Mouse (Mus musculus) neural tube, embryonic 11.5 days (tissue): ENCODE measurements around the gene Exosc10. TPM values are rescaled to one million over a fixed set of nuclear protein-coding genes. Genes with fewer than 3 reads are reported as not detected.

Experiments used
- ATAC-seq: fragments of 200-750 bp; cut with Nextera tagmentation; 2 replicates; pipeline ENCODE4 v1.8.0; 2017; ENCODE audit warnings: moderate number of reproducible peaks, mild to moderate bottlenecking, moderate TSS enrichment, moderate library complexity; ENCODE audit not compliant: insufficient read depth, low FRiP score, low TSS enrichment
- DNase-seq: peaks from one replicate; pipeline ENCODE4 v3.0.0-alpha.2; 2015; ENCODE audit warnings: low spot score
- H3K27ac ChIP-seq: fragments of 300-500 bp; sonication (generic); 2 replicates; pipeline ENCODE4 v1.5.1; 2014; ENCODE audit warnings: low read depth, mild to moderate bottlenecking, low read length
- H3K27me3 ChIP-seq: fragments of 300-500 bp; sonication (generic); 2 replicates; pipeline ENCODE4 v1.6.1; 2014; ENCODE audit warnings: mild to moderate bottlenecking, low read length, mixed read lengths; ENCODE audit not compliant: control insufficient read depth, insufficient read depth
- H3K36me3 ChIP-seq: fragments of 300-500 bp; sonication (generic); 2 replicates; pipeline ENCODE4 v1.6.1; 2014; ENCODE audit warnings: mild to moderate bottlenecking, low read length, moderate library complexity, mixed read lengths; ENCODE audit not compliant: control insufficient read depth, insufficient read depth
- H3K4me1 ChIP-seq: fragments of 300-500 bp; sonication (generic); 2 replicates; pipeline ENCODE4 v1.6.1; 2014; ENCODE audit warnings: low read length, mixed read lengths; ENCODE audit not compliant: control insufficient read depth, insufficient read depth
- H3K4me2 ChIP-seq: fragments of 300-500 bp; sonication (generic); 2 replicates; pipeline ENCODE4 v1.6.1; 2014; ENCODE audit warnings: low read depth, mild to moderate bottlenecking, moderate library complexity
- H3K4me3 ChIP-seq: fragments of 300-500 bp; sonication (generic); 2 replicates; pipeline ENCODE4 v1.5.1; 2014; ENCODE audit warnings: low read depth, low read length
- H3K9ac ChIP-seq: fragments of 300-500 bp; sonication (generic); 2 replicates; pipeline ENCODE4 v1.6.1; 2014; ENCODE audit warnings: mild to moderate bottlenecking, low read length
- H3K9me3 ChIP-seq: fragments of 300-500 bp; sonication (generic); 2 replicates; pipeline ENCODE4 v1.6.1; 2016; ENCODE audit warnings: low read length; ENCODE audit not compliant: control insufficient read depth
- WGBS: fragments of 180-500 bp; shearing (Covaris S2); extraction: QIAGEN DNeasy Blood & Tissue Kit; methylation state at CpG from one replicate; pipeline ENCODE4 v1.1.7; 2014; 5-methylcytosine and 5-hydroxymethylcytosine counted together
- polyA plus RNA-seq: library from polyadenylated mRNA; unstranded; fragments of >200 nt; fragmentation: Nextera tagmentation; extraction: Ambion mirVana; gene quantifications from 2 replicates; pipeline ENCODE4 v1.2.1, GENCODE M21; 2014

Exosc10 gene
- polyA plus RNA-seq, 1 experiment from 2014 or later = 102 TPM

DNA sequence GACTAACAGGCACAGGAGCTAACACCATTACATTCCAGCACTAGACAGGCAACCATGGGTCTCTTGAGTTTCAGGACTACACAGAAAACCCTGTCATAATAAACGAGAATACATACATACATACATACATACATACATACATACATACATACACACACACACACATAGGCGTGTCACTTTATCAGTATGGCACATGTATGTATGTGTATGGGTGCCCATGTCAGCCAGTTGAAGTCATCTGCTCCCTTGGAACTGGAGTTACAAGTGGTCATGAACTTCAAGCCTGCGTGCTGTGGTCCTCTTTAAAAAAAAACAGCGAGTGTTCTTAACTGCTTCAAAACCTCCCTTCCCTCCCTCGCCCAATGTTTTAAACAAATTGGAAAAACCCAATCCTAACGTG is 463 bp upstream of the Exosc10 start:
- Histone ChIP-seq H3K9ac (peak overlapping the region; percentile 89), H3K27ac (no peak overlapping the region; the same call in 1 of the 2 replicates), H3K9me3 (no peaks in the 10 kb centered on the region), H3K36me3 (peaks cover 31% of the 10 kb centered on the region), H3K4me1 (no peaks in the 10 kb centered on the region), H3K4me3 (peak overlapping the region; percentile 67), H3K4me2 (peak overlapping the region; percentile 65), H3K27me3 (no peaks in the 10 kb centered on the region)
- no peak for DNase-seq
- ATAC-seq = no peak; the same call in 1 of the 2 replicates
- WGBS = 32% methylated on average over 6 of the region's 6 CpGs

DNA sequence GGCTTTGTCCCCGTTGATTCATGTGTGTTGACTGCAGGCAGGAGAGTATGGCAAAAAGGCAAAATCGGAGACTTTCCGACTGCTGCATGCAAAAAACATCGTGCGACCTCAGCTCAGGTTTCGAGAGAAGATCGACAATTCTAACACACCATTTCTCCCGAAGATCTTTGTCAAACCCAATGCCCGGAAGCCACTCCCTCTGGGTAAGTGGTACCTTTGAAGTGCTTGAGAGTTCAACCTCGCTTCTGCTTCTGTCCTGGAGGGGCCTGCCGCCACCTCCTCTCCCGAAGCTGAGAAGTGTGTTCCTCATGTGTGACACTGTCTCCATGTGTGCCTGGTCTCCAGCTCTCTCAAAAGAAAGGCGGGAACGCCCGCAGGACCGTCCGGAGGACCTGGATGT is 4.4 kb downstream of the Exosc10 start:
- Histone ChIP-seq H3K4me2 (no peak overlapping the region), H3K27me3 (no peaks in the 10 kb centered on the region), H3K36me3 (peaks cover 50% of the 10 kb centered on the region), H3K4me3 (no peak overlapping the region), H3K9ac (no peak overlapping the region), H3K9me3 (no peaks in the 10 kb centered on the region), H3K27ac (no peak overlapping the region), H3K4me1 (no peaks in the 10 kb centered on the region)
- 94% methylated on average over 17 of the region's 17 CpGs for WGBS
- ATAC-seq = no peak
- DNase-seq = no peak

DNA sequence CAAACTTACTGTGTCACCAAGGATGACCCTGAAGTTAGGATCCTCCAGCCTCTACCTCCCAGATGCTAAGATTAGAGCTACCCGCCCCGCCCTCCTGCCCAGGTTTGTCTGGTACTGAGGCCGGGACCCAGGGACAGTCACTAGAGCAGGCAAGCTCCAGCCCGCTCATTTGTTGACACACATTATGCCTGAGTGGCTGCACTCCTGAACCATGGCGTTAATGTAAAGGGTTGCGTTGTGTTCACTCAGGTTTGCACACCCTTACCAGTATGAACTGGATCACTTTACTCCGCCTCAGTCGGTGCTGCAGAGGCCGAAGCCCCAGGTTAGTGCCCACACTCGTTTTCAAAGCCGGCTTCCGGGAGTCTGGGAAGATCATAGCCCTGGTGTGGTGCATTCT is 5.4 kb downstream of the Exosc10 start:
- Histone ChIP-seq H3K4me3 (no peak overlapping the region), H3K4me1 (no peaks in the 10 kb centered on the region), H3K9me3 (no peaks in the 10 kb centered on the region), H3K27me3 (no peaks in the 10 kb centered on the region), H3K36me3 (peaks cover 53% of the 10 kb centered on the region), H3K4me2 (no peak overlapping the region), H3K27ac (no peak overlapping the region), H3K9ac (no peak overlapping the region)
- ATAC-seq (no peak), DNase-seq (no peak)
- WGBS = 94% methylated on average over 12 of the region's 12 CpGs

DNA sequence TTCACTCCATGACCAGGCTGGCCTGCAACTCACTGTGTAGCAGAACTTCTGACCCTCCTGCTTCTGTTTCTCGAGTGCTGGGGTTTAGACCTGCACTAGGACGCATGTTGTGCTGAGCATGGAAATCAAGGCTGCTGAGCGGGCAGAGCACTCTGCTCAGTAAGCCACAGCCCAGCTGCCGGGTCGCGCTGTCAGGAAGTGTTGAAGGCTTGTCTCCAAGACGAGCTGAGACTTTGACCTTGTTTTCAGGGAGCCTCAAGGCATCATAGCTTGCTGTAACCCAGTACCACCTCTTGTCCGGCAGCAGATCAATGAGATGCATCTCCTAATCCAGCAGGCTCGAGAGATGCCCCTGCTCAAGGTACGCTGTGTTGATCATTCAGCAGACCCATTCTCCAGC is 11.9 kb downstream of the Exosc10 start:
- 90% methylated on average over 10 of the region's 10 CpGs for WGBS
- Histone ChIP-seq H3K4me2 (no peak overlapping the region), H3K27ac (no peak overlapping the region), H3K9me3 (no peaks in the 10 kb centered on the region), H3K4me3 (no peak overlapping the region), H3K4me1 (no peaks in the 10 kb centered on the region), H3K9ac (no peak overlapping the region), H3K27me3 (no peaks in the 10 kb centered on the region), H3K36me3 (peaks cover 56% of the 10 kb centered on the region)
- ATAC-seq = no peak
- DNase-seq = no peak

DNA sequence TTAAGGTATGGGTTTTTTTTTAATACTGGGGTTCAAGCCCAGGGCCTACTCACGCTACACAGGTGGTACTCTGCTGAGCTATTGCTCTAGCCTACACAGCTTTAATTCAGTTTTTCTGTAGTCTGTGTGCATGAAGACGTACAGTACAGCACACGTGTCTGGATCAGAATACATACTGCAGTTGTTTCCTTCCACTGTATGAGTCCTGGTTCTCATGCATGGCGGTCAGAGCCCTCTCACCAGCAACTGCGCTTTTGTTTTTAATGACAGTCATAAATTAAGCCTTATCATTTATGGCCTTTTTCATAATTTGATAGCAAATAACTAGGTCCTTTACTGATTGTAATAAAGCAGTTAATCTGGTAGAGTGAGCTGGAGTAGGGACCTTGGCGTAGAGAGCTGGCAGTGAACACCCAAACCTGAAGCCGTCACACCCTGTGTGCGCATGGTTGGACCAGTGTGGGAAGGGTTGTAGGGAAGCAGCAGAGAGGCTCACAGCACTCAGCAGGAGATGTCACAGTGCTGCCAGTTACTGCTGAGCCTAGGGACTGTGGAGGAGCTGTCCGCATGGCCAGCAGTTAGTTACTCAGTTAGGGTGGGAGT is 12.6 kb downstream of the Exosc10 start:
- Histone ChIP-seq H3K27ac (no peak overlapping the region), H3K4me3 (no peak overlapping the region), H3K4me2 (no peak overlapping the region), H3K27me3 (no peaks in the 10 kb centered on the region), H3K9ac (no peak overlapping the region), H3K36me3 (peaks cover 54% of the 10 kb centered on the region), H3K4me1 (no peaks in the 10 kb centered on the region), H3K9me3 (no peaks in the 10 kb centered on the region)
- 97% methylated on average over 9 of the region's 9 CpGs for WGBS
- ATAC-seq (no peak), DNase-seq (no peak)

DNA sequence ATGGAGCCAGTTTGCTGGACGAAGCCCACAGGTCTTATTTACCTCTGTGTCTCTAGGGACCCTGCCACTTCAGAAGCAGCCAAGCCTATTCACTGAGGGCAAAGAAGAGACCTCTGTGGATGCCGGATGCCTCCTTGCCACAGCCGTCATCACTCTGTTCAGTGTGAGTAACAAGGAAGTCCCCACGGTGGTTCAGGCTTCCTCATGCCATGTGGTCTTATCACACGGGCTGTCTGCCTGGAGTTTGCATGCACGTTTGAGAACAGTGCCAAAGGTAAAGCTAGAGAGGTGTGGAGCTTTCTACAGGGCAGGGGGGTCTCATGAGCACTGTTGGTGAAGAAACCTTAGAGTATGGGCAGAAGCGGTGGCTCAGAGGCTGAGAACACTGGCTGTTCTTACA is 15.0 kb downstream of the Exosc10 start:
- no peaks in the 10 kb centered on the region for H3K4me1 ChIP-seq
- WGBS = 93% methylated on average over 7 of the region's 7 CpGs
- peaks cover 52% of the 10 kb centered on the region for H3K36me3 ChIP-seq
- no peak for ATAC-seq
- H3K9ac ChIP-seq = no peak overlapping the region
- no peaks in the 10 kb centered on the region for H3K27me3 ChIP-seq
- H3K27ac ChIP-seq = no peak overlapping the region
- H3K4me3 ChIP-seq = no peak overlapping the region
- no peak overlapping the region for H3K4me2 ChIP-seq
- no peaks in the 10 kb centered on the region for H3K9me3 ChIP-seq
- no peak for DNase-seq

DNA sequence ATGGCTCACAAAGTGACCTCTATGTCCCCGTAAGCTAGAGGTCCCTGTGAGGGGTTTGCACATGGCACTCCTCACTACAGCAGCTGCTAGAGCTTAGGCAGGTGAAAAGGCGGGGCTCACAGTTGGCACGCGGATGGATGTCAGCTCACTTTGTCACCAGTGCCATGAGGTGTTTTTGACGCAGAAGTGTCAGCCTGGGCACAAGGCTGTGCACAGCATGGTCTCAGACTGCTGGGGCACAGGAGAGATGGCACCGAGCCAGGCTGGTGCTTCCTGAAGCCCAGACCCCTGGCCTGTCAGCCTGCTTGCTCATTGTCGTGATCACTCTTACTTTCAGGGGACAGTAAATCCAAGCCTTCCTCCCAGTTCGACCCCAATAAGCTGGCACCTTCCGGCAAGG is 22.5 kb downstream of the Exosc10 start:
- H3K4me3 ChIP-seq = no peak overlapping the region
- ATAC-seq (no peak), DNase-seq (no peak)
- no peaks in the 10 kb centered on the region for H3K9me3 ChIP-seq
- peaks cover 25% of the 10 kb centered on the region for H3K36me3 ChIP-seq
- no peak overlapping the region for H3K9ac ChIP-seq
- 91% methylated on average over 9 of the region's 9 CpGs for WGBS
- no peaks in the 10 kb centered on the region for H3K27me3 ChIP-seq
- H3K4me1 ChIP-seq = no peaks in the 10 kb centered on the region
- H3K4me2 ChIP-seq = no peak overlapping the region
- H3K27ac ChIP-seq = no peak overlapping the region

DNA sequence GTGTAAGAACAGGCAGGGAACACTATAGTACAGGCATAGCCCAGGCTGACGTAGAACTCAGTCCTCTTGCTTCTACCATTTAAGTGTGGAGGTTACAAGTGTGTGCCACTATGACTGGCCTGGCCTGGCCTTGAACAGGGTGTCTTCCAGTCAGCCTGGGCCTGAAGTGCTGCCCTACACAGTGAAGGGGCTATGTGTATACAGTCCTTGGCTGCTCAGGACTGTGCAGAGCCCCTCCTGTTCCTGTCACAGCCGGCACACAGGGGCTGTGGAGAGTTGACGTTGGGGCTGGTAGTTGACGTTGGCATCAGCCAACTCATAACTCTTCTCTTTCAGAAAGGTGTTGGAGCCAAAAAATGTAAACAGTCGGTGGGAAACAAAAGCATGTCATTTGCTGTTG is 23.2 kb downstream of the Exosc10 start:
- Histone ChIP-seq H3K27ac (no peak overlapping the region), H3K9ac (no peak overlapping the region), H3K36me3 (peaks cover 19% of the 10 kb centered on the region), H3K4me3 (no peak overlapping the region), H3K27me3 (no peaks in the 10 kb centered on the region), H3K4me1 (no peaks in the 10 kb centered on the region), H3K4me2 (no peak overlapping the region), H3K9me3 (no peaks in the 10 kb centered on the region)
- DNase-seq = no peak
- ATAC-seq = no peak
- 89% methylated on average over 5 of the region's 5 CpGs for WGBS

DNA sequence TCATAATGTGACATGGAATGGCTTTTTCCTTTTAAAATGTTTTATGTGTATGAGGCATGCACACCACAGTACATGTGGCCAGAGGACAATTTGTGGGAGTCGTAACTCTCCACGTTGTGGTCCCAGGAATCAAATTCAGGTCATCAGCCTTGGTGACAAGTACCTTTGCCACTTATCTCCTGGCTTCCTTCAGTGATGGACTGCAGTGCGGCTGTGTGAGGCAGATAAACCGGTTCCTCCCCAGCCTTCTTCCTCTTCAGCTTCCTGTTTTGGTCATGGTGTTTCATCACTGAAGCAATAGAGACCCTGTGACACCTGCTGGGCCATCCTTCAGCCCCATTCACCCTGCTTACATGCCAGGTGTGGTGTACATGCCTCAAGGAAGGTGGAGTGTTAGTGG is 25.0 kb downstream of the Exosc10 start:
- no peak for DNase-seq
- no peak overlapping the region for H3K9ac ChIP-seq
- no peak for ATAC-seq
- peaks cover 13% of the 10 kb centered on the region for H3K36me3 ChIP-seq
- no peak overlapping the region for H3K4me3 ChIP-seq
- H3K27ac ChIP-seq = no peak overlapping the region
- H3K4me1 ChIP-seq = no peaks in the 10 kb centered on the region
- WGBS = 85% methylated on average over 4 of the region's 4 CpGs
- H3K4me2 ChIP-seq = no peak overlapping the region
- no peaks in the 10 kb centered on the region for H3K27me3 ChIP-seq
- no peaks in the 10 kb centered on the region for H3K9me3 ChIP-seq
